Mouse (Mus musculus) midbrain, embryonic 16.5 days (tissue): ENCODE measurements around the gene Trpm4. TPM values are rescaled to one million over a fixed set of nuclear protein-coding genes. Genes with fewer than 3 reads are reported as not detected.

ENCODE experiments used
- ATAC-seq: fragments of 200-750 bp; cut with Nextera tagmentation; 2 replicates; pipeline ENCODE4 v1.8.0; 2017; ENCODE audit warnings: moderate TSS enrichment
- H3K27ac ChIP-seq: fragments of 300-500 bp; sonication (generic); 2 replicates; pipeline ENCODE4 v1.5.1; 2014; ENCODE audit warnings: mild to moderate bottlenecking, low read length, mixed read lengths
- H3K27me3 ChIP-seq: fragments of 300-500 bp; sonication (generic); 2 replicates; pipeline ENCODE4 v1.6.1; 2014; ENCODE audit warnings: low read depth, low read length, mixed read lengths; ENCODE audit not compliant: control insufficient read depth, insufficient read depth
- H3K36me3 ChIP-seq: fragments of 300-500 bp; sonication (generic); 2 replicates; pipeline ENCODE4 v1.6.1; 2014; ENCODE audit warnings: mild to moderate bottlenecking, low read length, moderate library complexity, mixed read lengths; ENCODE audit not compliant: control insufficient read depth, insufficient read depth
- H3K4me1 ChIP-seq: fragments of 300-500 bp; sonication (generic); 2 replicates; pipeline ENCODE4 v1.6.1; 2014; ENCODE audit warnings: mild to moderate bottlenecking, low read length, mixed read lengths; ENCODE audit not compliant: control insufficient read depth, insufficient read depth
- H3K4me2 ChIP-seq: fragments of 300-500 bp; sonication (generic); 2 replicates; pipeline ENCODE4 v1.6.1; 2014; ENCODE audit warnings: mild to moderate bottlenecking, low read length, mixed read lengths
- H3K4me3 ChIP-seq: fragments of 300-500 bp; sonication (generic); 2 replicates; pipeline ENCODE4 v1.5.1; 2014; ENCODE audit warnings: low read depth, mild to moderate bottlenecking, low read length, moderate library complexity, mixed read lengths
- H3K9ac ChIP-seq: fragments of 300-500 bp; sonication (generic); 2 replicates; pipeline ENCODE4 v1.6.1; 2014; ENCODE audit warnings: low read depth, low read length, mixed read lengths
- H3K9me3 ChIP-seq: fragments of 300-500 bp; sonication (generic); replicated peaks from 2 replicates; pipeline ENCODE4 v1.6.1; 2014; ENCODE audit warnings: mild to moderate bottlenecking, low read length, mixed read lengths; ENCODE audit not compliant: control insufficient read depth, poor library complexity, severe bottlenecking
- WGBS: fragments of 180-500 bp; shearing (Covaris S2); extraction: QIAGEN DNeasy Blood & Tissue Kit; methylation state at CpG from one replicate; pipeline ENCODE4 v1.1.7; 2014; 5-methylcytosine and 5-hydroxymethylcytosine counted together
- polyA plus RNA-seq: library from polyadenylated mRNA; unstranded; fragments of >200 nt; fragmentation: Nextera tagmentation; extraction: Ambion mirVana; gene quantifications from 2 replicates; pipeline ENCODE4 v1.2.1, GENCODE M21; 2015

Gene Trpm4
- polyA plus RNA-seq, 1 experiment from 2014 or later: 12.4 TPM

DNA sequence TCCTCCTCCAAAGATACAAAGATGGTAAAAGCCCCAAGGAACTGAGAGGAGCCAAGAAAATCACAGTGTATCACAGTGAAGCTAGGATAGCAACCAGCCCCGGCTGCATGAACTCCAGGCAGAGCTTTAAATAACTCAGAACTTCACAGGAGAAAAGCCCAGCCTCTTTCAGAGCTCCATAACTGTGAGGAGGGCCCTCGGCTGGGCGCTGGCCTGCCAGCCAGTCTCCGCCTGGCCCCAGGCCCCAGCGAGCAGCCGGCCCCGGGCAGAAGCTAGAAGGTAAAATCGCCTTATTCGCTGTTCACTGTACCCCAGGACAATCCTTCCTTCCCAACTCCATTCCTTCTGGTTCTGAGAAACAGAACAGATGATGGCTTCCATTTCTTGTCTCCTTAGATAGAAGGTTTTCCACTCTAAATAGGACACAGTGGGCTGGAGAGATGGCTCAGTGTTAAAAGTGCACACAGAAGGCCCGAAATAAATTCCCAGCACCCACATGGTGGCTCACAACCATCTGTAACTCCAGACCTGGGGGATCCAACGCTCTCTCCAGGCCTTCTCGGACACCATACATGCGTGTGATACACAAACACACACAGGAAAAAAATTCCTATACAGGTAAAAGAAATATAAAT is 4.6 kb downstream of the Trpm4 start:
- no peak for ATAC-seq
- H3K9ac ChIP-seq: no peak overlapping the region
- no peak overlapping the region for H3K4me3 ChIP-seq
- 81% methylated on average over 13 of the region's 13 CpGs for WGBS
- H3K4me2 ChIP-seq: no peak overlapping the region
- no peak overlapping the region for H3K27ac ChIP-seq
- peaks cover 7% of the 10 kb centered on the region; the same call in 1 of the 2 replicates for H3K36me3 ChIP-seq
- H3K9me3 ChIP-seq: no peaks in the 10 kb centered on the region
- no peaks in the 10 kb centered on the region for H3K27me3 ChIP-seq
- peaks cover 12% of the 10 kb centered on the region for H3K4me1 ChIP-seq

DNA sequence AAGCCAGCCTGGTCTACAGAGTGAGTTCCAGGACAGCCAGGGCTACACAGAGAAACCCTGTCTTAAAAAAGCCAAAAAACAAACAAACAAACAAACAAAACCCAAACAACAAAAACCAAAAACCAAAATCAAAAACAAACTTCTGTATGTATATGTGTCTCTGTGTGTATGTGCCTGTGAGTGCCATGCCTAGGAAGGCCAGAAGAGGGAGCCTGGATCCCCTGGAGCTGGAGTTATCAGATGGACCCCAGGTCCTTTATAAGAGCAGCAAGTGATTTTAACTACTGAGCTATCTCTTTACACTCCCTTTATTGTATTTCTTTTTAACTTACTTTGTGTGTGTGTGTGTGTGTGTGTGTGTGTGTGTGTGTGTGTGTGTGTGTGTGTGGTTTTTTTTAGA is 7.8 kb downstream of the Trpm4 start:
- no peaks in the 10 kb centered on the region for H3K9me3 ChIP-seq
- peaks cover 7% of the 10 kb centered on the region; the same call in 1 of the 2 replicates for H3K36me3 ChIP-seq
- H3K9ac ChIP-seq: no peak overlapping the region
- H3K4me2 ChIP-seq: no peak overlapping the region
- no peaks in the 10 kb centered on the region for H3K27me3 ChIP-seq
- no peak overlapping the region for H3K4me3 ChIP-seq
- H3K27ac ChIP-seq: no peak overlapping the region
- no peaks in the 10 kb centered on the region for H3K4me1 ChIP-seq
- ATAC-seq: no peak

DNA sequence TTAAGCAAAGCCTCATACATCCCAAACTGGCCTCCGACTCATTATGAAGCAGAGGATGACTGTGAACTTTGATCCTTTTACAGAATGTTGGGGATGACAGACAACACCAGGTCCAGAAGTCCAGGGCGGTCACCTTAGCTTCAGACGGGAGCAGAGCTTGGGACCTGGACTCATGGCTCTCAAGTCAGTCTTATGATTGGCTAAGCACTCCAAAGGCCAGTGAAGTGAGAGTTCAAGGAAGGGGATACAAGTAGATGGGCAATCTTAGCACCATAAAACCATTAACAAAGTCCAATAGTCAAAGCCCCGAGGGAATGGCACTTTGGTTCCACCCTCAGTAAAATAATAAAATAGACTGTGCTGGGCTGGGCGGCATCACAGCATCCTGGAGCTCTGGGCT is 10.5 kb downstream of the Trpm4 start:
- H3K4me3 ChIP-seq: no peak overlapping the region
- WGBS: 97% methylated on average over 5 of the region's 5 CpGs
- no peak overlapping the region for H3K27ac ChIP-seq
- no peaks in the 10 kb centered on the region for H3K9me3 ChIP-seq
- H3K36me3 ChIP-seq: peaks cover 9% of the 10 kb centered on the region; the same call in 1 of the 2 replicates
- no peaks in the 10 kb centered on the region for H3K27me3 ChIP-seq
- ATAC-seq: no peak
- no peak overlapping the region for H3K9ac ChIP-seq
- no peaks in the 10 kb centered on the region for H3K4me1 ChIP-seq
- H3K4me2 ChIP-seq: no peak overlapping the region

DNA sequence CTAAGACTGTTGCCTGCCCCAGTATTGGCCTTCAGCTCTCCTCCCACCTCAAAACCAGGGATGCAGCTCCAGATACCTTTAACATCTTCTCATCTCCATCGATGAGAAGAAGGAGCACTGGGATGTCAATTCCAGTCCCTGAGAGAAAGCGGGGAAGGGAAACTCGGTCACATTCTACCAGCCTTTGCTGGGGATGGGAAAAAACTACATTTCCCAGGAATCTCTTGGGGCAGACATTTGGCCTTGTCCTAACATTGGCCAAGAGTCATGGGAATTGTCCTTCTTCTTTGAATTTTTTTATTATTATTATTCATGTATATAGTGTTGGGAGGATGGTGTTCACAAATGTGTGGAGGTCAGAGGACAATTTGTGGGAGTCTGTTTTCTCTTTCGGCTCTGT is 11.3 kb downstream of the Trpm4 start:
- WGBS: 84% methylated on average over 4 of the region's 4 CpGs
- H3K4me3 ChIP-seq: no peak overlapping the region
- H3K27me3 ChIP-seq: no peaks in the 10 kb centered on the region

DNA sequence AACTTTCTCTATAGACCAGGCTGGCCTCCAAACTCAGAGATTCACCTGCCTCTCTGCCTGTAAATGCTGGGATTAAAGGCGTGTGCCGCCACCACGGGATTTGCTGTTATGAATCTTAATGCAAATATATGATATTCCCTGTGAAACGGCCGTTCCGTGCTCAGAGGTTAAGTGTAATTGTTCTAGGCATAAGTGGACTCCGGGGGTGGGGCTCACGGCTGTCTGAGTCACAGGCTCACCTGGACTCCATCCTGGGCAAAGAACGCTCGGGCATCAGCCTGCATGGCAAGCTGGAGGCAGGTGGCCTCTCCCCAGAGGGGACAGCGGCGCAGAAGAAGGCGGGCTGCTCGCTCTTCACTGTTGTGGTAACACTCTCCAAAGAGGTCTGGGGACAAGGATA is 17.0 kb downstream of the Trpm4 start:
- ATAC-seq: no peak
- H3K4me3 ChIP-seq: no peak overlapping the region
- 92% methylated on average over 14 of the region's 14 CpGs for WGBS

More for the DNA sequence above, 11.3 kb downstream of the Trpm4 start:
- peaks cover 11% of the 10 kb centered on the region; the same call in 1 of the 2 replicates for H3K36me3 ChIP-seq
- H3K27ac ChIP-seq: no peak overlapping the region
- ATAC-seq: no peak
- no peaks in the 10 kb centered on the region for H3K9me3 ChIP-seq
- H3K4me1 ChIP-seq: no peaks in the 10 kb centered on the region
- no peak overlapping the region for H3K9ac ChIP-seq
- H3K4me2 ChIP-seq: no peak overlapping the region

DNA sequence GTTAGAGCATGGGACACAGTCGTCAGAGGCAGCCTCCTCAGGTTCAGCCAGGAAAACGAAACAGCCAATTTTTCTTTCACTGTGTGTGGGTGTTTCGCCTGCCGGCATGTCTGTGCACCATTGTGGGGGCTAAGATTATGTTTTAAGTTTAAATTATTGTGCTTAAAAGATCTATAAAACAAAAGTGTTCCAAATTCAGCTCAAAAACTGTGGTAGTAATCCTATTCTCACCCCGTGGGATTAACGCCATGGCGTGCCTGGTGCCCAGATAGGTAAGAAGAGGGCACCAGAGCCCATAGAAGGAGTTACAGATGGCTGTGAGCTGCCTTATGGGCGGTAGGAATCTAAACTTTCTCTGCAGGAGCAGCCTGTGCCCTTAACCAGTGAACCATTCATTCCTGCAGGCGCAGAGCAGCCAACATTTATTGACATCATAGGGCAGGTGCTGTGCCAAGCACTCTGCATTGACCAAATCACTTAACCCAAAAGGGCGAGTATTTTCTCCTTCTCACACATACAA is 18.3 kb downstream of the Trpm4 start:
- WGBS: 87% methylated on average over 10 of the region's 10 CpGs

More for the DNA sequence above, 17.0 kb downstream of the Trpm4 start:
- Histone ChIP-seq H3K27ac (no peak overlapping the region), H3K4me1 (peaks cover 2% of the 10 kb centered on the region; the same call in 1 of the 2 replicates), H3K9me3 (no peaks in the 10 kb centered on the region), H3K9ac (no peak overlapping the region), H3K36me3 (peaks cover 6% of the 10 kb centered on the region), H3K4me2 (no peak overlapping the region), H3K27me3 (no peaks in the 10 kb centered on the region)

DNA sequence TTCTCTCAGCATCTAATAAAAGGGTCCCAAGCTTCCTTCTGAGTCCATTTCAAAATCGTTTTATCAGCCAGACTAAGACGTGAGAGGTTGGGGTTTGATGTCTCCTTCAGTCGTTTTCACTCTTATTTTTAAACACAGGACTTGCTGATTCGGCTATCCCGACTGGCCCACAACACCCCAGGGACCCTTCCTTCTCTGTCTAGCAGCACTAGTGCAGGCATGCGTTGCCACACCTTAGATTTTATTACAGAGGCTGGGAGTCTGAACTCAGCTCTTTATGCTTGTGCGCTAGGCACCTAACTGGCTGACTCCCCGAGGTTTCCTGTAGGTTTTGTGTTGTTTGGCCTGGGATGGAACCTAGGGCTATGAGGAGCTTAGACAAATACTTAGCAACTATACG is 20.1 kb downstream of the Trpm4 start:
- 41% methylated on average over 9 of the region's 9 CpGs for WGBS
- Histone ChIP-seq H3K36me3 (peaks cover 6% of the 10 kb centered on the region), H3K9me3 (no peaks in the 10 kb centered on the region), H3K27me3 (no peaks in the 10 kb centered on the region), H3K9ac (no peak overlapping the region), H3K4me3 (no peak overlapping the region), H3K27ac (0 out of 2 replicates have a peak overlapping the region, but pooled peaks have one; percentile 2), H3K4me2 (no peak overlapping the region), H3K4me1 (peaks cover 2% of the 10 kb centered on the region; the same call in 1 of the 2 replicates)
- no peak for ATAC-seq

More for the DNA sequence above, 18.3 kb downstream of the Trpm4 start:
- Histone ChIP-seq H3K9me3 (no peaks in the 10 kb centered on the region), H3K27me3 (no peaks in the 10 kb centered on the region), H3K4me3 (no peak overlapping the region), H3K4me1 (peaks cover 2% of the 10 kb centered on the region; the same call in 1 of the 2 replicates), H3K4me2 (no peak overlapping the region), H3K9ac (no peak overlapping the region), H3K27ac (no peak overlapping the region), H3K36me3 (peaks cover 6% of the 10 kb centered on the region)
- no peak for ATAC-seq

DNA sequence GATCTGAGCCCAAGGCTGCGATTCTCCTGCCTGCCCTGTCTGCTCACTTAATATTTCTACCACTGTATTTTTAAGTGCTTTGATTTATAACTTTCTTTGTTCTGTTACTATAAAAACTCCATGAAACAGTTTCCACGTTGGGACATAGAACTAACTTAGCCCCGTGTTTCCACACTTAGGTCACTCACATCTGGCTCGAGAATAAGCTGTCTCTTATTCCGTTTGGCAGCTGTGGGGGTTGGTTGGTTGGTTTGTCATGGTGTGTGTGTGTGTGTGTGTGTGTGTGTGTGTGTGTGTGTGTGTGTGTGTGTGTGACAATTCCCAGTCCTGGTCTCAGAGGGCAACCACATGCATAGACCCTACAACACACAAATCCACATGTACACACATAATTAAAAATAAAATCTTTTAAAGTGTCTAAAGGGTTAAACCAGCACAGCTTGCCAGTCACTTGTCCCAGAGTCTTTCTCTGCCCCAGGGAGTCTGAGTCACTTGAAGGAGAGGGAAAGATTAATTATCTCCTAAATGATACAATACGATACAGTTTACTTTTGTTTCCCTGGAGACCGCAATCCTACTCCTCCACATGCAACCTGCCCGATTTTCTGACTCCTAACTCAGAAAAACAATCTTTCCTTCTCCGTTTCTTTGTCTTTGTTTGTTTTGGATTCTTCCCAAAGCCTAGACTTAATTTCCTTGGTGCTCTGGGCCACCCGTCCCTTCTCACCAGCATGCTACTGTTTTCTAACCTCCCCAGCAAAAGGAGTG is 20.7 kb downstream of the Trpm4 start:
- Histone ChIP-seq H3K9ac (no peak overlapping the region), H3K4me2 (no peak overlapping the region), H3K4me3 (no peak overlapping the region), H3K4me1 (peaks cover 2% of the 10 kb centered on the region; the same call in 1 of the 2 replicates), H3K36me3 (peaks cover 3% of the 10 kb centered on the region), H3K27me3 (no peaks in the 10 kb centered on the region), H3K9me3 (no peaks in the 10 kb centered on the region), H3K27ac (0 out of 2 replicates have a peak overlapping the region, but pooled peaks have one; percentile 2)
- WGBS: 33% methylated on average over 10 of the region's 10 CpGs
- no peak for ATAC-seq

DNA sequence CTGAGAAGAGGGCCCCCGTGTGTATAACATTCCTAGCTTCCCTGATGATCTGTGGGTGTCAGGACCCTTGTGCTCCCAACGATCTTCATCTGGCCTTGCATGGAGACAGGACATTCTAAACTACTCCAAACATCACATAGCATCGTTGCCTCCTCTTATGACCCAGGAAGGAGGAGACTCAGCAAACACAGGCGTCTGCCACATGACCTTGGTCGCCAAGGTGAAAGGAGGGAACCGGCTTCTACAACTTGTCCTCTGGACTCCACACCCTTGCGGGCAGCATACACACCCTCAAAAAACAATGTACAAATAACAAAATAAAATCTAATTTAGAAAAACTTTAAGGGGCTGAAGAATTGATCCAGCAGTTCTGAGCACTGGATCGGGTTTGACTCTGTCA is 21.6 kb downstream of the Trpm4 start:
- H3K36me3 ChIP-seq: peaks cover 3% of the 10 kb centered on the region; the same call in 1 of the 2 replicates
- ATAC-seq: no peak
- no peak overlapping the region for H3K4me2 ChIP-seq
- H3K27me3 ChIP-seq: no peaks in the 10 kb centered on the region
- H3K9ac ChIP-seq: 0 out of 2 replicates have a peak overlapping the region, but pooled peaks have one; percentile 10
- H3K4me3 ChIP-seq: no peak overlapping the region
- H3K4me1 ChIP-seq: peaks cover 2% of the 10 kb centered on the region; the same call in 1 of the 2 replicates
- H3K27ac ChIP-seq: no peak overlapping the region
- WGBS: 78% methylated on average over 8 of the region's 8 CpGs
- H3K9me3 ChIP-seq: no peaks in the 10 kb centered on the region
